Mouse (Mus musculus) cerebellum, adult 18-20 months (tissue): ENCODE results near the gene Smap2.

ENCODE experiments used
- DNase-seq, 2 experiments: peaks; one replicate each; pipeline ENCODE4 v3.0.0; 2021

Smap2 gene

GRCm38 (mm10) chr4:121020040-121020790 is 3.2 kb upstream of the Smap2 start:
- DNase-seq, result no peak

- no peak for DNase-seq
These were observed 1.2 kb upstream of the Smap2 start for GRCm38 (mm10) chr4:121018250-121018649.

- DNase-seq, result peak; percentile 66 to 68
These were observed 787 bp downstream of the Smap2 start for GRCm38 (mm10) chr4:121016021-121016898.

GRCm38 (mm10) chr4:121015268-121015659 is 1.8 kb downstream of the Smap2 start:
- DNase-seq, result no peak

- DNase-seq, result no peak
These were observed 2.3 kb downstream of the Smap2 start for GRCm38 (mm10) chr4:121014594-121015267.

- no peak for DNase-seq
These were observed 6.1 kb downstream of the Smap2 start for GRCm38 (mm10) chr4:121010770-121011549.

GRCm38 (mm10) chr4:121009151-121009550 is 7.9 kb downstream of the Smap2 start:
- DNase-seq, result no peak

- DNase-seq, result no peak
These were observed 8.8 kb downstream of the Smap2 start for GRCm38 (mm10) chr4:121008071-121008745.

- DNase-seq, result no peak
These were observed 10.0 kb downstream of the Smap2 start for GRCm38 (mm10) chr4:121007006-121007405.

GRCm38 (mm10) chr4:121004679-121005078 is 12.4 kb downstream of the Smap2 start:
- DNase-seq, result no peak

GRCm38 (mm10) chr4:121003611-121004091 is 13.4 kb downstream of the Smap2 start:
- no peak for DNase-seq

- peak; percentile 40 to 51 for DNase-seq
These were observed 14.5 kb downstream of the Smap2 start for GRCm38 (mm10) chr4:121002400-121003171.

GRCm38 (mm10) chr4:121001659-121002058 is 15.4 kb downstream of the Smap2 start:
- DNase-seq, result no peak

GRCm38 (mm10) chr4:121001042-121001441 is 16.0 kb downstream of the Smap2 start:
- DNase-seq, result no peak

- no peak for DNase-seq
These were observed 21.1 kb downstream of the Smap2 start for GRCm38 (mm10) chr4:120995911-120996310.

- no peak for DNase-seq
These were observed 24.0 kb downstream of the Smap2 start for GRCm38 (mm10) chr4:120993025-120993424.

- DNase-seq, result no peak
These were observed 24.8 kb downstream of the Smap2 start for GRCm38 (mm10) chr4:120992284-120992683.

- no peak for DNase-seq
These were observed 29.7 kb downstream of the Smap2 start for GRCm38 (mm10) chr4:120987319-120987718.

GRCm38 (mm10) chr4:120986446-120986845 is 30.6 kb downstream of the Smap2 start:
- peak; percentile 45 to 74 for DNase-seq

GRCm38 (mm10) chr4:120978221-120978620 is 38.8 kb downstream of the Smap2 start:
- DNase-seq, result no peak

GRCm38 (mm10) chr4:120975428-120975734 is 41.7 kb downstream of the Smap2 start:
- no peak for DNase-seq
